Mouse (Mus musculus): ENCODE data around the gene Xpo4.

Gene Xpo4

GRCm38 (mm10) chr14:57534961-57535360, 130.3 kb downstream of the Xpo4 start:
- DNase-seq, result peak; percentile 49

- peak; percentile 66 for DNase-seq
Measured at GRCm38 (mm10) chr14:57534346-57534745, 130.9 kb downstream of the Xpo4 start.

DNA sequence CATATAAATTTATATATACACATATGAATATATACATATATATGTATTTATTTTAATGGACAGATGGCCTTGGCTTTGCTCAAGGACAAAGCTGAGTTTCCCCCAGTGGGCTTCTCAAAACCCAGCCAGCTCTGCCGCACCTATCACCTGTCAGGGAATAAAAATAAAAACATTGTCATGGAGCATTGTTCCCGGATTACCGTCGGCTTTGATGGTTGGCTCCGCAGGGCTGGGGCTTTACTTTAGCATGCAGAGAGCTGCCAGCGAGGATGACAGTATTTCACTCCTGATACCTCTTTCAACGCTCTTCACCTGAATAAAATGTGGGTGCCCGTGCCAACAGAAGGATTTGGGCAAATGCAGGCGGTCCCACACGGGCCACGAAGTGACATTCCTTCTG, 131.4 kb downstream of the Xpo4 start:
- DNase-seq, result no peak

DNA sequence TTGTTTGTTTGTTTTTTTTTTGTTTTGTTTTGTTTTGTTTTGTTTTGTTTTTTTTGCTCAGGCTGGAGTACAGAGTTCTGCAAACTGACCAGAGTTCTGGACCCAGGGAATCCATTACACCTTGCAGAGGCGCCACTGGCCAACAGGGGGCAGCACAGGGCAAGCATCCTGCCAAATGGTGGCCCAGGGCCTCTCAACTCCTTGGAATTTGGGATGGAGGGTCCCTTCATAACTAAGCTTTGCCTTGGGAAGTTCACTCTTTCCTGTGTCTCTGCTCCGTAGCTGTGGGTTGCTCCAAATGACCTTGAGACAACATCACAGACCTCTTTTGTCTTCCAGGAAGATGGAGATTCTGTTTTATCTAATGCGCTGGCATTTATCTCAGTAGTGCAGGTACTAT, 132.0 kb downstream of the Xpo4 start:
- DNase-seq, result peak; percentile 79

GRCm38 (mm10) chr14:57532577-57532976, 132.7 kb downstream of the Xpo4 start:
- DNase-seq, result no peak

DNA sequence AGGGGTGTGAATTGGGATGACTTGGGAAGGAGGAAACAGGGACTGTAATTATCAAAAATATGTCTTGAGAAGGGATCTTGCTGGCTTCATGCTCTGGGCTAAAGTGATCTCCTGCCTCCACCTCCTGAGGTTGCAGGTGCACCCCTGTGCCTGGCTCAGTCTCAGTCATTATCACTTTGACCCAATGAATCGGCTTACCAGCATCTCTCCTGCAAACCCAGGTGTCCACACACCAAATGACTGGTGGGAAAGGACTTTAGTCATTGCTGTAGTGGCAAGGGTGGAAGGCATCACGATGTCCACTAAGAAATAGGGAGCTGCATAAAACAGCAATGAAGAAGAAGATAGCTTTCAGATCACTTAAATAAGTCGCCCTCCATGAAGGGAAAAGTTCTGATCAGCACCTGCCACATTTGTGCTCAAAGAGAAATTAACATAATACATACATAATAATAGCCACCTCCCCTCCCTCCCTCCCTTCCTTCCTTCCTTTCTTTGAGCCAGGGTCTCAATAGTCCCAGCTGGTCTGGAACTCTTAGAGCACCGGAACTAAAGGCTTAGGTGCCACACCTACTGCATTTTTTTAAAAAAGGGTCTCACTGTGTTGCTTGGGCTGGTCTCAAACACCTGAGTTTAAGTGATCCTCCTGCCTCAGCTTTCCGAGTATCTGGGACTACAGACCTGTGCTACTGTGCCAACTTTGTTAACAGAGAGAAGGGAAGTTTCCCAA, 135.3 kb downstream of the Xpo4 start:
- DNase-seq, result no peak

GRCm38 (mm10) chr14:57529086-57529785, 136.0 kb downstream of the Xpo4 start:
- DNase-seq, result no peak

DNA sequence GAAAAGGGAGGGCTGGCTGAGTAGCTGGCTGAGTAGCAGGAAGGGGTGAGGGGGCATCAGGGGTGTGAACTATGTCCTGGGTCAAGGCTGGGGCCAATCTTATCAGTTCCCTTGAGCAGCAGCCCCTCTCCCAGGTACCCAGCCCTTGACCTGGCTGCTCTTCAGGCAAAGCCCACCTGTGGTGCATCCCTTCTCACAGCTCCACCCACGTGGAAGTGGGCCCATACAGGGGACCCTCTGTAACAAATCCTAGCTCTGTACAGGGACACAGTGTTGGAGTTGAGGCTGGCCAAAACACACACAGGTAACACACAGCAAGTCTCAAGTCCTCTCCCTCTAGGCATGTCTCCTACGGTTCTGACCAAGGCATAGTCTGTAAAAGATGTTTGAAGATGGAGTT, 137.6 kb downstream of the Xpo4 start:
- DNase-seq, result no peak
